Mouse (Mus musculus) small intestine, adult 2 months (tissue): ENCODE results near the gene Gm1043. TPM values are rescaled to one million over a fixed set of nuclear protein-coding genes. Genes with fewer than 3 reads are reported as not detected.

Source experiments
- H3K27ac ChIP-seq: fragments of 200-500 bp; 2 replicates; pipeline ENCODE4 v1.5.1; 2012; ENCODE audit warnings: low read depth, low read length, control low read depth, inconsistent platforms; ENCODE audit not compliant: insufficient read depth
- H3K27me3 ChIP-seq: fragments of 200-500 bp; 2 replicates; pipeline ENCODE4 v1.6.1; 2012; ENCODE audit warnings: mild to moderate bottlenecking, moderate library complexity, low read length, inconsistent platforms; ENCODE audit not compliant: control insufficient read depth, insufficient read depth
- H3K36me3 ChIP-seq: fragments of 200-500 bp; 2 replicates; pipeline ENCODE4 v1.6.1; 2012; ENCODE audit warnings: mild to moderate bottlenecking, low read length, control low read depth, inconsistent platforms; ENCODE audit not compliant: control insufficient read depth, insufficient read depth
- H3K4me1 ChIP-seq: fragments of 200-500 bp; 2 replicates; pipeline ENCODE4 v1.6.1; 2012; ENCODE audit warnings: low read length, inconsistent platforms, mixed read lengths; ENCODE audit not compliant: control insufficient read depth, insufficient read depth, insufficient read length
- H3K4me3 ChIP-seq: fragments of 200-500 bp; 2 replicates; pipeline ENCODE4 v1.5.1; 2012; ENCODE audit warnings: low read depth, mild to moderate bottlenecking, control low read depth, inconsistent platforms, low read length, moderate library complexity
- CTCF ChIP-seq: fragments of 200-500 bp; IDR thresholded peaks from 2 replicates; pipeline ENCODE4 v1.5.1; 2012; ENCODE audit warnings: low read depth, mild to moderate bottlenecking, control low read depth, inconsistent platforms, low read length, moderate library complexity, mixed read lengths; ENCODE audit not compliant: insufficient replicate concordance, insufficient read length; ENCODE audit errors: extremely low read depth
- POLR2A ChIP-seq: fragments of 200-500 bp; IDR thresholded peaks from 2 replicates; pipeline ENCODE4 v1.6.1; 2012; ENCODE audit warnings: low read depth, mild to moderate bottlenecking, control low read depth, inconsistent platforms, low read length, moderate library complexity
- WGBS: fragments of 180-500 bp; shearing (Covaris S2); methylation state at CpG from one replicate; pipeline ENCODE4 v1.1.7; 2018; 5-methylcytosine and 5-hydroxymethylcytosine counted together
- polyA plus RNA-seq: library from polyadenylated mRNA; depleted of rRNA; stranded (reverse); fragments of >200 nt; gene quantifications from 2 replicates; pipeline ENCODE4 v1.2.3, GENCODE M21; 2012; rRNA removed

Gm1043 gene
- polyA plus RNA-seq, result 0.32 and 0.85 TPM in 2 replicates

- 92% methylated on average over 16 of the region's 16 CpGs for WGBS
- TF ChIP-seq CTCF, result no peak
- TF ChIP-seq POLR2A, result no peak
- peaks cover 19% of the 10 kb centered on the region for H3K4me1 ChIP-seq
- no peak within 1 kb of the TSS for H3K27ac ChIP-seq
- no peak within 1 kb of the TSS for H3K4me3 ChIP-seq
- peaks cover 12% of the 10 kb centered on the region for H3K36me3 ChIP-seq
- no peaks in the 10 kb centered on the region for H3K27me3 ChIP-seq
Measured at GRCm38 (mm10) chr5:37085241-37085640, at the start of gene Gm1043. Gm1043 (plus strand) TSS chr5:37085370.

GRCm38 (mm10) chr5:37035896-37036295, 49.3 kb upstream of the Gm1043 start:
- Histone ChIP-seq H3K4me1 (no peaks in the 10 kb centered on the region; the same call in 1 of the 2 replicates), H3K27me3 (no peaks in the 10 kb centered on the region), H3K36me3 (no peaks in the 10 kb centered on the region), H3K27ac (no peak overlapping the region), H3K4me3 (no peak overlapping the region)
- TF ChIP-seq POLR2A (no peak), CTCF (no peak)
- WGBS, result 61% methylated on average over 6 of the region's 6 CpGs

GRCm38 (mm10) chr5:37036884-37037283, 48.3 kb upstream of the Gm1043 start:
- no peak overlapping the region for H3K4me3 ChIP-seq
- H3K4me1 ChIP-seq, result peaks cover 5% of the 10 kb centered on the region
- no peak for TF ChIP-seq CTCF
- no peak for TF ChIP-seq POLR2A
- no peak overlapping the region for H3K27ac ChIP-seq
- no peaks in the 10 kb centered on the region for H3K36me3 ChIP-seq
- no peaks in the 10 kb centered on the region for H3K27me3 ChIP-seq
- WGBS, result 60% methylated on average over 3 of the region's 3 CpGs

- H3K4me1 ChIP-seq, result peaks cover 5% of the 10 kb centered on the region
- 73% methylated on average over 6 of the region's 6 CpGs for WGBS
- H3K27ac ChIP-seq, result no peak overlapping the region
- no peaks in the 10 kb centered on the region for H3K27me3 ChIP-seq
- no peaks in the 10 kb centered on the region for H3K36me3 ChIP-seq
- no peak overlapping the region for H3K4me3 ChIP-seq
- TF ChIP-seq POLR2A (no peak), CTCF (no peak)
Measured at GRCm38 (mm10) chr5:37039908-37040307, 45.3 kb upstream of the Gm1043 start.

- WGBS, result 8% methylated on average over 9 of the region's 9 CpGs
- Histone ChIP-seq H3K4me1 (peaks cover 5% of the 10 kb centered on the region), H3K36me3 (no peaks in the 10 kb centered on the region), H3K27me3 (no peaks in the 10 kb centered on the region), H3K27ac (no peak overlapping the region), H3K4me3 (no peak overlapping the region)
- TF ChIP-seq CTCF, result no peak
- TF ChIP-seq POLR2A, result no peak
Measured at GRCm38 (mm10) chr5:37040711-37041110, 44.5 kb upstream of the Gm1043 start.

- Histone ChIP-seq H3K27me3 (no peaks in the 10 kb centered on the region), H3K4me3 (peak overlapping the region; percentile 24), H3K27ac (no peak overlapping the region), H3K36me3 (no peaks in the 10 kb centered on the region), H3K4me1 (peaks cover 8% of the 10 kb centered on the region)
- TF ChIP-seq CTCF (no peak), POLR2A (no peak)
- 43% methylated on average over 6 of the region's 6 CpGs for WGBS
Measured at GRCm38 (mm10) chr5:37041651-37042050, 43.5 kb upstream of the Gm1043 start.

GRCm38 (mm10) chr5:37042934-37043333, 42.2 kb upstream of the Gm1043 start:
- TF ChIP-seq POLR2A (no peak), CTCF (no peak)

GRCm38 (mm10) chr5:37044793-37045192, 40.4 kb upstream of the Gm1043 start:
- no peak overlapping the region for H3K27ac ChIP-seq
- no peaks in the 10 kb centered on the region for H3K27me3 ChIP-seq
- no peaks in the 10 kb centered on the region for H3K36me3 ChIP-seq
- TF ChIP-seq POLR2A, result no peak
- no peak for TF ChIP-seq CTCF
- WGBS, result 77% methylated on average over 2 of the region's 2 CpGs
- H3K4me3 ChIP-seq, result no peak overlapping the region
- peaks cover 26% of the 10 kb centered on the region for H3K4me1 ChIP-seq

More at GRCm38 (mm10) chr5:37042934-37043333, 42.2 kb upstream of the Gm1043 start:
- Histone ChIP-seq H3K27me3 (no peaks in the 10 kb centered on the region), H3K36me3 (no peaks in the 10 kb centered on the region), H3K4me3 (no peak overlapping the region), H3K27ac (no peak overlapping the region), H3K4me1 (peaks cover 13% of the 10 kb centered on the region)
- 68% methylated on average over 4 of the region's 4 CpGs for WGBS
